Mouse (Mus musculus) spleen, adult 2 months (tissue): ENCODE results near the gene Haus3. TPM values are rescaled to one million over a fixed set of nuclear protein-coding genes. Genes with fewer than 3 reads are reported as not detected.
A peak's percentile ranks its signal among the peaks of the same experiment; 100 is the strongest.

ENCODE experiments used
- DNase-seq, 2 experiments: peaks; one replicate each; pipeline versions ENCODE4 v3.0.0 to v3.0.0-alpha.2; 2012 to 2021; ENCODE audit warnings: low spot score in 2 of 2, low read depth in 1 of 2
- H3K27ac ChIP-seq: fragments of 200-500 bp; 2 replicates; pipeline ENCODE4 v1.5.1; 2012; ENCODE audit warnings: low read length, inconsistent platforms; ENCODE audit not compliant: insufficient read depth
- H3K27me3 ChIP-seq: fragments of 200-500 bp; 2 replicates; pipeline ENCODE4 v1.6.1; 2012; ENCODE audit warnings: mild to moderate bottlenecking, moderate library complexity, low read length, inconsistent platforms; ENCODE audit not compliant: control insufficient read depth, insufficient read depth
- H3K36me3 ChIP-seq: fragments of 200-500 bp; 2 replicates; pipeline ENCODE4 v1.6.1; 2012; ENCODE audit warnings: mild to moderate bottlenecking, low read length, inconsistent platforms; ENCODE audit not compliant: control insufficient read depth, insufficient read depth
- H3K4me1 ChIP-seq: fragments of 200-500 bp; 2 replicates; pipeline ENCODE4 v1.6.1; 2011; ENCODE audit warnings: inconsistent platforms; ENCODE audit not compliant: control insufficient read depth, insufficient read depth, insufficient read length
- H3K4me3 ChIP-seq: fragments of 200-500 bp; 2 replicates; pipeline ENCODE4 v1.5.1; 2011; ENCODE audit warnings: mild to moderate bottlenecking, inconsistent platforms; ENCODE audit not compliant: insufficient read depth, insufficient read length; ENCODE audit errors: extremely low read depth
- CTCF ChIP-seq: fragments of 200-500 bp; IDR thresholded peaks from 2 replicates; pipeline ENCODE4 v1.5.1; 2011; ENCODE audit warnings: mild to moderate bottlenecking, inconsistent platforms; ENCODE audit not compliant: insufficient read depth, insufficient read length, insufficient replicate concordance; ENCODE audit errors: extremely low read depth
- POLR2A ChIP-seq: fragments of 200-500 bp; IDR thresholded peaks from 2 replicates; pipeline ENCODE4 v1.6.1; 2011; ENCODE audit warnings: low read depth, low read length, inconsistent platforms
- WGBS: fragments of 180-500 bp; shearing (Covaris S2); methylation state at CpG from one replicate; pipeline ENCODE4 v1.1.7; 2018; 5-methylcytosine and 5-hydroxymethylcytosine counted together
- polyA plus RNA-seq: library from polyadenylated mRNA; depleted of rRNA; stranded (reverse); fragments of >200 nt; gene quantifications from 2 replicates; pipeline ENCODE4 v1.2.3, GENCODE M21; 2012

Haus3 gene
- polyA plus RNA-seq, 1 experiment: 0.70 TPM

DNA sequence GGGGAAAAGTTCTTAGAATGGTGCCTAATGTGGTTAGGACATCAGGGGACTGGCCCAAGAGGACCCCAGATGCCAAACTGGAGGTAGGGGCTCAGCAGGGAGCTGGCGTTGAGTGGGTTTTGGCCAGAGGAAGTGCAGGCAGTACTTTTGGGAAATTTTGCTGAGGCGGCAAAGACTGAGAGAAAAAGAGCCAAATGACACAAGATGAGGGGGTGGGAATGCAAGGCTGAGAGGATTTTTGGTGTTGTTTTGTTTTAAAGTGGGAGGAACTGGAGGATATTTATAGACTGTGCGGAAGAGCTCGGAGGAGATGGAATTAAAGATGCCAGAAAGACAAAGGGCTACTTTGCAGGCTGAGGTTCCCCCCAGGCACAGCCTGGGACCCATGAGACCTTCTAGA is 1.4 kb upstream of the Haus3 start:
- TF ChIP-seq CTCF (no peak), POLR2A (no peak)
- Histone ChIP-seq H3K4me1 (no peaks in the 10 kb centered on the region), H3K27ac (peak overlapping the region; percentile 22), H3K36me3 (peaks cover 13% of the 10 kb centered on the region; the same call in 1 of the 2 replicates), H3K4me3 (no peak overlapping the region), H3K27me3 (no peaks in the 10 kb centered on the region)
- no peak for DNase-seq
- WGBS: 72% methylated on average over 4 of the region's 4 CpGs

DNA sequence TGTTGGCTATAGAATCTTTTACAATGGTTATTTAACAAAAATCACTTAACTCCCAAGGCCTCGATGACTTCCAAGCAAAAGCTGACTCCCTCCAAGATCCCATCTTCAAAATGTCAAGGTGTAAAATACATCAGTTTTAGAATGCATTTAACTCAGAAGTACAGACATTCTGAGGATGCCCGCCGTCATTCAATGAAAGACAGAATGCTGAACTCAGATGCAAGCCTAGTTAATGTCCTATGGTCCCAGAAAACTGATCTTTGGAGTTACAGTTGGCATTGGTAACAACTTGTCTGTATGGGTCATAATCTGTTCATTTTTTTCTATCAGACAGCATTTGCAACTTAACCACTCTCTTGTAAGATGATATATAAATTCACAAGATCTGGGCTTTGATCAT is 627 bp upstream of the Haus3 start:
- Histone ChIP-seq H3K4me3 (peak overlapping the region; percentile 54), H3K4me1 (no peaks in the 10 kb centered on the region), H3K36me3 (peaks cover 10% of the 10 kb centered on the region; the same call in 1 of the 2 replicates), H3K27ac (peak overlapping the region; percentile 82), H3K27me3 (no peaks in the 10 kb centered on the region)
- TF ChIP-seq CTCF (no peak), POLR2A (no peak)
- no peak for DNase-seq
- WGBS: 59% methylated on average over 3 of the region's 3 CpGs

DNA sequence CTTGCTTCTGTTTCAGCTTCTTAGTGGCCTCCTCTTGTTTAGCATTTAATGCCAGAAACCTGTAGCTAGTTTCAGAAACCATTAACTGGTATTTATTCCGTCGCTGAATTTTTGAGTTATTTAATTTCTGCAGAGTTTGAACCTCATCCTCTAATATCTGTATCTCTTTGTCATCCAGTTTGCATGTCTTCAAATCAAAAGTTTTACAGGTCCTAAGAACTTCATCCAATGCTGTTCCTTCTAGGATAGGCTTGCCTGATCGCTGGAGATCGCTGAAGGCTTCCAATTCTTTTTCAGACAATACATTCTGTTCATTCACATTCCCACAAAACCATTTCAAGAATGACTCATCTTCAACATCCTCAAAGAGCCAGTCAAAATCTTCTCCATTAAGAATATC is 1.5 kb downstream of the Haus3 start:
- TF ChIP-seq POLR2A (no peak), CTCF (no peak)
- Histone ChIP-seq H3K4me1 (peaks cover 2% of the 10 kb centered on the region; the same call in 1 of the 2 replicates), H3K27me3 (no peaks in the 10 kb centered on the region), H3K36me3 (peaks cover 6% of the 10 kb centered on the region), H3K4me3 (no peak overlapping the region), H3K27ac (no peak overlapping the region)
- no peak for DNase-seq
- WGBS: 77% methylated on average over 4 of the region's 4 CpGs

DNA sequence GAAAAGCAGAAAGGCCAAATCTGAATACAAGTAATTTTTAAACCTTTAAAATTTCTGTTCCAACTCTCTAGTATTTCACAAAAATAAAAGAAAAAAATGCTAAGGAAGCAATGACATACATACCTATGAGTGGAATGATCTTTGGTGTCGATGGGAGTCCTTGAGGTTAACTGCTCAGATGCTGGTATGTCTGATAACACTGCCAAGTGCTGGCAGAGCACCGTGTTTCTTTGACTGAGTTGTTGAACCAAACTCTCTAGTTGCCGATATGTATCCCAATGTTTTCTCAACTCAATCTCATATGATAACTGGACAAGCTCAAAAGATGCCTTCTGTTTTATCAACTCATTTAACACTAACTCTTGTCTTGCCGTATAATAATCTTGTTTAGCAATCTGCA is 3.5 kb downstream of the Haus3 start:
- TF ChIP-seq CTCF (no peak), POLR2A (no peak)
- no peak for DNase-seq
- H3K4me3 ChIP-seq: no peak overlapping the region
- H3K27ac ChIP-seq: no peak overlapping the region
- peaks cover 4% of the 10 kb centered on the region for H3K36me3 ChIP-seq
- no peaks in the 10 kb centered on the region for H3K27me3 ChIP-seq
- 44% methylated on average over 4 of the region's 4 CpGs for WGBS
- peaks cover 2% of the 10 kb centered on the region for H3K4me1 ChIP-seq

DNA sequence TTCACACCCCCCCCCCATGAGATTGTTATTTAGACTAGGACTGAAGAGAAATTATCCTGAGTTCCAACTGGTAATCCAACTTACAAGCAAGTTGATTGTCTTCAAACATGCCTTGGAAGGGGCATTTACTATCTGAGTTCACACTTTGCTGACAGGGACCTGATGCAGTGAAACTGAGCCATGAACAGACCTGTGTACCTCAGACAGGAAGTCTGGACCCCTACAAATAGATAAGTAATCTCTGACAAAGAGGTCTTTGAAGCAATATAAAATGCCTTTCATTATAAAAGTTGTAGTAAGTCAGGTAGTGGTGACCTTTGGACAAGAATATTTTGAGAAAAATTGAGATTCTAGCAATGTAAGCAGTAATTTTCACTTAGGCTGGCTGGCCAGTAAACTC is 20.9 kb downstream of the Haus3 start:
- no peak for DNase-seq
- Histone ChIP-seq H3K36me3 (peaks cover 2% of the 10 kb centered on the region; the same call in 1 of the 2 replicates), H3K27ac (no peak overlapping the region), H3K4me3 (no peak overlapping the region), H3K27me3 (no peaks in the 10 kb centered on the region), H3K4me1 (no peaks in the 10 kb centered on the region)
- TF ChIP-seq POLR2A (no peak), CTCF (no peak)

DNA sequence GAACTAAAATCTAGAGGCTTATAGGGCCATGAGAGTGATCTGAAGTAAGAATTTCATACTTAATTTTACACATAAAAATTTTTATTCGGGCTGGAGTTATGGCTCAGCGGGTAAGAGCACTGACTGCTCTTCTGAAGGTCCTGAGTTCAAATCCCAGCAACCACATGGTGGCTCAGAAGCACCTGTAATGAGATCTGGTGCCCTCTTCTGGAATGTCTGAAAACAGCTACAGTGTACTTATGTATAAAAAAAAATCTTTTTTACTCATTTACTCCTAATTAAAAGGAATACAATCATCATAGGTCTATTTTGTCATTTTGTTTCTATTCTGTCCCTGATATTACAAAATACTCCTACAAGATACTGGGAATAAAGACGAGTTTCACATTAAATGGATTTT is 21.8 kb downstream of the Haus3 start:
- 91% methylated on average over 3 of the region's 3 CpGs for WGBS
- TF ChIP-seq CTCF: no peak
- no peak for TF ChIP-seq POLR2A
- Histone ChIP-seq H3K4me1 (no peaks in the 10 kb centered on the region), H3K27ac (no peak overlapping the region), H3K27me3 (no peaks in the 10 kb centered on the region), H3K4me3 (no peak overlapping the region), H3K36me3 (no peaks in the 10 kb centered on the region)
- DNase-seq: no peak

DNA sequence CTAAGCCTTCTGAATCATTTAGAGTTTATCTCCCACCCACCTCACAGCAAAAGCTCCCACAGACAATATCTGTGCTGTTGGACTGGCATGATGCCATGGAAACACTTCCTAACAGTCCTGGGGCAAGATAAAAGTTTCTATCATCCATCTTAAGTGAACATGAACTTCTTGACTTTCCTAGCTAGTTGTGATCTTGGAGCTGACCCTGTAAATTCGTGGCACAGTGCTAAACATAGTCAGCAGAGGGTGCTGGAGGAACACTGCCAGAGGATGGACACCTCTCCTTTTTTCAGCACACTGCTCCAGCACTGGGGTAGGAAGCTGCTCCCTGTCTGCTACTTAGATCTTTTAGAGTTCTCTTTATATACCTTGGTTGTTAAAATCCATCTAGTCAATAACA is 29.6 kb downstream of the Haus3 start:
- no peak overlapping the region for H3K4me3 ChIP-seq
- H3K36me3 ChIP-seq: no peaks in the 10 kb centered on the region
- TF ChIP-seq CTCF: peak; percentile 42; the same call in 1 of the 2 replicates
- no peak for TF ChIP-seq POLR2A
- DNase-seq: peak in 1 of 2 experiments; percentile 18
- 3% methylated on average over 1 of the region's 1 CpGs for WGBS
- H3K27ac ChIP-seq: no peak overlapping the region
- H3K27me3 ChIP-seq: no peaks in the 10 kb centered on the region
- no peaks in the 10 kb centered on the region for H3K4me1 ChIP-seq
